Mouse (Mus musculus): ENCODE data around the gene Hoxa9.
A peak's percentile ranks its signal among the peaks of the same experiment; 100 is the strongest.

Gene Hoxa9

DNA sequence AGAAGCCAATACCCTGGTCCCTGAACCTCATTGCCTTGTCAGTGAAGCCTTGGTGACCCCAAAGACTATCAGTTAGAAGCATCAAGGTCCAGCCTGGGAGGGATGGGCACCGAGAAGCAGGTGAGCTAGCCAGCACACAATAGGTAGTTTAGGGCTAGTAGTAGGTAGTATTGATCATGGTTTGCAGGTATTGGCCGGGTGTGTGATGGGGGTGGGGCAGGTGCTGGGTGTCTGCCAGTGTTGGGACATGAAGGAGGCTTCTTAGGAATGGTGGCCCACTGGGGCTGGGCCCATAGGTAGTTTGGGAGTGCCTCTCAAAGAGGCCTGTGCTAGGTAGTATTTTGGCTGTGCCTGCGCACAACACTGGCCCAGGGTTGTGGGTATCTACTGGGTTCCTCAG lies 15.8 kb downstream of the Hoxa9 start:
- DNase-seq: no peak

- DNase-seq: no peak
These were observed 16.6 kb downstream of the Hoxa9 start for GRCm38 (mm10) chr6:52214271-52214670.

DNA sequence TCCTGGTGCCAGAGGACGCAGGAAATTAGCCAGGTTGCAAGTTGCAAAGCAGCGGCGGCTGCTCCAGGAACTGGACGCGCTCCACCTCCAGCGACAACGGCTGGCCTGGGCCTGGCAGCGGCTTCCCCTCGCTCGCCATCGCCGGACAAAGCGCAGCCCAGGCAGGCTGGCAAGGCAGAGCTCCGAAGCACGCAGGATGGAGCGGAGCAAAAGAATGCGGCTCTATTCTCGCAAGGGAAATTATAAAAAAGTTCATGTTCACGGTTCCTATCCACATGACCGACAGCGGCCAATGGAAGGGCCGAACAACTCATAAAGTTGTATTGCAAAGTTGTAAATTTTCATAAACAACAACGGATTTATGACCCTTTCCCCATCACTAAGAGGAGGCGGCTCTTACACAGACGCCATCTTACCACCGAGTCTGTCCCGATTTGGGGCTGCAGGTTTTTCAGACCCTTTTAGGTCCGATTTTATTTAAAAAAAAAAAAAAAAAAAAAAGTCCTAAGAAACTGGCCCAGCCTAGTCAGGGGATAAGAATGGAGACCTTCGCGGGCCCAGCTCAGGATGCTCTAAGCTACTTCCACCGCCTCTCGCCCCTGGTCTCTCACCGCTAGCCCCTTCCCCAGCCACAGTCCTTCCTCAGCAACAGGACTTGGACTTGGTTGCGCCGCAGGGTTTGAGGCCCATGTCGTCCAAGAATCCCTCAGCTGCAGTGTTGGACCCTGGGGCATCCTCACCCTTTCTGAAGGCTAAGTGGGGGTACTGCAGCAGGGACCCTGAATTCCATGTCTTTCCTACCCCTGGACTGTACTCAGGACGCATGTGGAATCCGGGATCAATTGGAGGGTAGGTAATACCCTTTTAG lies 17.5 kb downstream of the Hoxa9 start, which contains the start of the genes Hoxa3 and Gm28308:
TSS of gene Hoxa3 (minus strand) at position 218 of the 868 bp plus-strand sequence.
TSS of gene Gm28308 (minus strand) at position 221 of the 868 bp plus-strand sequence.
- no peak for DNase-seq

DNA sequence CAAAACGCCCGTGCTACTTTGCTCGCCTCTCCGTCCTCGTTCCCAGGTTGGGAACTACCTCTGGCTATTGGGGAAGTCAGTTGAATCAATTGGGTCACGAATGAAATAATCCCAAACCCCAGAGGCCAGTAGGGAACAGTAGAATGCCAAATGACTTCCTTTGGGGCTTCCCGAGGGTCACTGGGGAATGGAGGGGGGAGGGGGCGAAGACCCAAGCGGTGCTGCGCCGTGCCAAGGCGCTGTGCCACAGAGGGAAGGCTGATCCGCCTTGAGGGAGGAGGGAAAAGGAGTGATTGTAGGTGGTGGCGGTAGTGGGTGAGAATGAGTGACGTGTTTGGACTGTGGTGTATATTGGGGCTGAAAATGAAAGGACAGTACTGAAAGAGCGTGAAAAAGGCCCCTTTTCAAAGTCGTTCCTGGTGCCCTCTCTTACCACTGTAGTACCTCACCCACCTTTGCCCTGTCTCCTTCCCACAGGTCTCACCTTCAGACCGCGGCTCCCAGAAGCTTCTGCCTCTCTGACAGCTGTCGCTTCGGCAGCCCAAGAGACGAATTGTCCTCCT lies 18.3 kb downstream of the Hoxa9 start:
- no peak for DNase-seq

DNA sequence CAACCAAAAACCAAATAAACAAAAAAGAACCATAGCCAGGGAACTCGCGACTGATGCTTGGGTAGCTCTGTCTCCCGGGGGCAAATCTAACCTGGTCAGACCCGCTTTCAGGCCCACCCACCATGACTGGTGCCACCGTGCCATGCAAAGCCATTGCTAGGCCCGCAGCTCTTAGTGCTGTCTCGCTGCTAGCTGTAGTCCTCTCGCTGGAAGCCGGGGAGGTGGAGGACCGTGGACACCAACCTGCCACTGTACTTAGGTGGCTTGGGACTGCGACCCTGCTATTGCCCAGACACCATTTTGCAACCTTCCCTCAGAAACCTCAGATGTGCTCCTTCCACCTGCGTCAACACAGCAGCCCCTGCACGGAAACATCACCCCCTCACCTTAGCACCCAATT lies 18.9 kb downstream of the Hoxa9 start:
- no peak for DNase-seq

GRCm38 (mm10) chr6:52211170-52211935 lies 19.5 kb downstream of the Hoxa9 start:
- peak; percentile 26 for DNase-seq

DNA sequence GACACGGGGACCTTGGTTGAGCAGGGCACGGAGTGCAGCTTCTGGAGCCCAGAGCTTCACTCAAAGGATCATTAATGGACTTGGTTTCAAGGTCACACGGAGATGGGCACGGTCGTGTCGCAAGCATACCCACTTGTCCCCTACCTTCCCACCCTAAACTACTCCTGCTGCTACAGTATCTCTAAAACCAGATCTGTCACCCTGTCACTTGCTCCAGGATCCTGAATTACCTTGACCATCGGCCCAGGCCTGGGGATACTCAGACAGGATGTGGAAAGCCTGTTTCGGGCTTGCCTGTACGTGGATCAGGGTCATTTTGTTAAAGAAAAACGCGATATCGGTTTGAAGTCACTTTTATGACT lies 21.2 kb downstream of the Hoxa9 start:
- no peak for DNase-seq

- no peak for DNase-seq
These were observed 21.8 kb downstream of the Hoxa9 start for GRCm38 (mm10) chr6:52208868-52209684.

DNA sequence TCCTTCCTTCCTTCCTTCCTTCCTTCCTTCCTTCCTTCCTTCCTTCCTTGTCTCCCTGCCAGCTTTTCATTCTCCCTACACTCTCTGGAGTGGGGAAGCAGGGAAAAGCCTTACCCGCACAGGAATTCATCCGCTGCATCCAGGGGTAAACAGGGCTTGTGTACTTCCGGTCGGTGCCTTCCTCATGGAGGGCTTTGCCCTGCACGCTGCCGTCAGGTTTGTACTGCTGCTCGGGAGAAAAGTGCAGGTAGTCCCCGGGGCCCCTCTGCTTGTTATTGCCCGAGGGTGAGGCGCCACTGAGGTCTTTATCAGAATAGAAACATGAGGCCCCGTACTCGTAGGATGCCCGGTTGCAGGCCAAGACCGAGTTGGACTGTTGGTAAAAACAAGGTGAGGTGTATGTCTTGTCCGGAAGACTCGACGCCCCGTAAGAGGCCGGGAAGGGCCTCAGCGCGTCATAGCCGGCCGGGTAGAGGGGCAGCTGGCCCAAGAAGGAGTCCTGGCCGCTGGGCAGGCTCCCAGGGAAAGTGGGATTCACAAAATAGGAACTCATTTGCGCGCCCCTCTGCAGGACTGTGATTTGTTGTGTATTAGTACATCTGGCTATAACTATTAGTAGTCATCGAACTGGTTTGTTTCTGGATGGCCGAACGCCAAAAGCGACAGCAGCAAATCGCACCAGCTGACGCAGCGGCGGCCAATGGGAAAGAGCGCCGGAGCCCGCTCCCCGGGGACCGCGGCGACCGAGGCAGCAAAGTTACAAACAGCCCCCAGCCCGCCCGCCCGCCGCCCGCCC lies 22.6 kb downstream of the Hoxa9 start, which contains the start of gene Hoxa6:
TSS of gene Hoxa6 (minus strand) at position 651 of the 796 bp plus-strand sequence.
- DNase-seq: no peak

- no peak for DNase-seq
These were observed 23.3 kb downstream of the Hoxa9 start for GRCm38 (mm10) chr6:52207684-52207976.

- DNase-seq: no peak
These were observed 23.8 kb downstream of the Hoxa9 start for GRCm38 (mm10) chr6:52206882-52207683.

- no peak for DNase-seq
These were observed 25.0 kb downstream of the Hoxa9 start for GRCm38 (mm10) chr6:52205638-52206621.

- DNase-seq: no peak
These were observed 25.7 kb downstream of the Hoxa9 start for GRCm38 (mm10) chr6:52205221-52205620.

GRCm38 (mm10) chr6:52204050-52204752 lies 26.7 kb downstream of the Hoxa9 start, which contains the start of gene Hoxa5:
Gene Hoxa5 (minus strand): TSS chr6:52204587.
- DNase-seq: no peak

DNA sequence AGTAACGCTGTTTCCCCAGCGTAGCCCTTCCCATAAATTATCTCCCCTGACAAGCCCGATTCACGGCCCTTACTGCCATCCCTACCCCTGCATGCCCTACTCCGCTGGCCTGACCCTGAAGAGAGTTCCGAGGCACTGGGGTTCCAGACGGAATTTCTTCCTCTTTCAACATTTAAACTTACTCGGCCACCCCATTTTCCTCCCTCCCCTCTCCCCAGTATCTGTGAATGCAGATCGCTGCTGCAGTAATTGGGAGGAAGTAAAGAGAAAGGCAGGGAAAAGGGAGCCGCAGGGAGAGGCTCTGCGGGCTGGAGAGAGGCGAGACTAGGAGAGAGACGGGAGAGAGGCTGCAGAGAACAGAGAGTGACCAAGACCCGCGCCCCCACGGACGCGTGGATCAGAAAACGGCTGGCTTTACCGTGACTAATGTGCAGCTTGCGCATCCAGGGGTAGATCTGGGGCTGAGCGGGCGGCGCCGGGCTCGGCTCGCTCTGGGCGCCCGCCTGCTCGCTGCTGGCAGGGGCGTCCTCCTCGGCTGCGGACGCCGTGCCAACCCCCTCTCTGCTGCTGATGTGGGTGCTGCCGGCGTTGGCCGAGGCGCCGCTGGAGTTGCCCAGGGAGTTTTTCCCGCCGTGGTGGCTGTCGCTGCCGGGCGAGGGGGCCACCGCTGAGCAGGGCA lies 27.4 kb downstream of the Hoxa9 start:
- no peak for DNase-seq

DNA sequence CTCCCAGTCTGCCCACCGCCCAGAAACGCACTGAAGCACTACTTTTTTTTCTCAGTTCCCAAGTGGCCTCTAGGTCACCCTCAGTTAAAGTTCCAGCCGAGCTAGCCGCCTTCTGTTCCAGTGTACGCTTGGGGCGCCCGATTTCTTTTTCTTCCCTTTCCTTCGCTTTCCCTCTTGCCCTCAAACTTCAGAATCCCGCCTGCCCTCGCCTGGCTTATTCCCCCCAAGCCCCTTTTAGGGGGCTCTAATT lies 27.8 kb downstream of the Hoxa9 start:
- no peak for DNase-seq

DNA sequence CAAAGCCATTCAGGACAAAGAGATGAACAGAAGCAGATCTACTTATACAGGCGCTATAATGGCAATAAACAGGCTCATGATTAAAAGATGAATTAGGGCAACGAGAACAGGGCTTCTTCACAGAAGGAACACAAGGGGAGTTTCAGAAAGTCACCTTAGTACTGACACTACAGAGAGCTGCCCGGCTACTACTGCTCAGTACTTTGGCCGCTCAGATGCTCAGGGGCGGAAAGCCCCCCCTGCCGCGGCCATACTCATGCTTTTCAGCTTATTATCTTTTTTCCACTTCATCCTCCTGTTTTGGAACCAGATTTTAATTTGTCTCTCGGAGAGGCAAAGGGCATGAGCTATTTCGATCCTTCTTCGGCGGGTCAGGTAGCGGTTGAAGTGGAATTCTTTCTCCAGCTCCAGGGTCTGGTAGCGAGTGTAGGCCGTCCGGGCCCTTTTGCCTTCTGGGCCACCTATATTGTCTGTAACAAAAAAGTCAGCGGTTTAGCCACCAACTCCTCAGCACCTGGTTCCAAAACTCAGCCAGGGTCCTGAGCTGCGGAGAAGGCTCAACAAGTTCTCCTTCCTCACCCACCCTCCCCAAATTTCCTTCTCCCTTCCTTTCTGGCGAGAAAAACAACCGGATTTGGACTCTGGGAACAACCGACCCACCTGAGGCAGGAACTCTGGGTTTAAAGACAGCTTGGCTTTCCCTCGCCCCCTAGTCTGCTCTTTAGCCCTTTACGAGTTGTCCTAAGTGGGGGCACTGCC lies 28.3 kb downstream of the Hoxa9 start:
- no peak for DNase-seq

GRCm38 (mm10) chr6:52201269-52201668 lies 29.6 kb downstream of the Hoxa9 start:
- DNase-seq: no peak

Measured in layer of hippocampus, adult 9-11 months (tissue).